Mouse (Mus musculus) hindbrain, embryonic 10.5 days (tissue): ENCODE measurements around the gene Plxnb2. TPM values are rescaled to one million over a fixed set of nuclear protein-coding genes. Genes with fewer than 3 reads are reported as not detected.
A peak's percentile ranks its signal among the peaks of the same experiment; 100 is the strongest.

Experiments used
- DNase-seq: peaks from one replicate; pipeline ENCODE4 v3.0.0-alpha.2; 2017; ENCODE audit warnings: low spot score
- H3K27ac ChIP-seq: fragments of 300-500 bp; sonication (generic); 2 replicates; pipeline ENCODE4 v1.5.1; 2016; ENCODE audit warnings: mild to moderate bottlenecking, moderate library complexity
- H3K27me3 ChIP-seq: fragments of 300-500 bp; sonication (generic); 2 replicates; pipeline ENCODE4 v1.6.1; 2016; ENCODE audit warnings: mild to moderate bottlenecking; ENCODE audit not compliant: poor library complexity, insufficient read depth, severe bottlenecking
- H3K36me3 ChIP-seq: fragments of 300-500 bp; sonication (generic); 2 replicates; pipeline ENCODE4 v1.6.1; 2016; ENCODE audit warnings: mild to moderate bottlenecking, moderate library complexity
- H3K4me1 ChIP-seq: fragments of 300-500 bp; sonication (generic); replicated peaks from 2 replicates; pipeline ENCODE4 v1.6.1; 2016; ENCODE audit warnings: mild to moderate bottlenecking
- H3K4me3 ChIP-seq: fragments of 300-500 bp; sonication (generic); 2 replicates; pipeline ENCODE4 v1.5.1; 2016; ENCODE audit warnings: mild to moderate bottlenecking, moderate library complexity
- H3K9me3 ChIP-seq: fragments of 300-500 bp; sonication (generic); 2 replicates; pipeline ENCODE4 v1.6.1; 2016; ENCODE audit warnings: mild to moderate bottlenecking, moderate library complexity
- WGBS: fragments of 180-500 bp; shearing (Covaris S2); methylation state at CpG from one replicate; pipeline ENCODE4 v1.1.7; 2016; 5-methylcytosine and 5-hydroxymethylcytosine counted together
- polyA plus RNA-seq: library from polyadenylated mRNA; unstranded; fragments of >200 nt; fragmentation: Nextera tagmentation; extraction: Ambion mirVana; gene quantifications from 2 replicates; pipeline ENCODE4 v1.2.1, GENCODE M21; 2016

Plxnb2 gene
- polyA plus RNA-seq, 1 experiment from 2014 or later = 155 TPM

DNA sequence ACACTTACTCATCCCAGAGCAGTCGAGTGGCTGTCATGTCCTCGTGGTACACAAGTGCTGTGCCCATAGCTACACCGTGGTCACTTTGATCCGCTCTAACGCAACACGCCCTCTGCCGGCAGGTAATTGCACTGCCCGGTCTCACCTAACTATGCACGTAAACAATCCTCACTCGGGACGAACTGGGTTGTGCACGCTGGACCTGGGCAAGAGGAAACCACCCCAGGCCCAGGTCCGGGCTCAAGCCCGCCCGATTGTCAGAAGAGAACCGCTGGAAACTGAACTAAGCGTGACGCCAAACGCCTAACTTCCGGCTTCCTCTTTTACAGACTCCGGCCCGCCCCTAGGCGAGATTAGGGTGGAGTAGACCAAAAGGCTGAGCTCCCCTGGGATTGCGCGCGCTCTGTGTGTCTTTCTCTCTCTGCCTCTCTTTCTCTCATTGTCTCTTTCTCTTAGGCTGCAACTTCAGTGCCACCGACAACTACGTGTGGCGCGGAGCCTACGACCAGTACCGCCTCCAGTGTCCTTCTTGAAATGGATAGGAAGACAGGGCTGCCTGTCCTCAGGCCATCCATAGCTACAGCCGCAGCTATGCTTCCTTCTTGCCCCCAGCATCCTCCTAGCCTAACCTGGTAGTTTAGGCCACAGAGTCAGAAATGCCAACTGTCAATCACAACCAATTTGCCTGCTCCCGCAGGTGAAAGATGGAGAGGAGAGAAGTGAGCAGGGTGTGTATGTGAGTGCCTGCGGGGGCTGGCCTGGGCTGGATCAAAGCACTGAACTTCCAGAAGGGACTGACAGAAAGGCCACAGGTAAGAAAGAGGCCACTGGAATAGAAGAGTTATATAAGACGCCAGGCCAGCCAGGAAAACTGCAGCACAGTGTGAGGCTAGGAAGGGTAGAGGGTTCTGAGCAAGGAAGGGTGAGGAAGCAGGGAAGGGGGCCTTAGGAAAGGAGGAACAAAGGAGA, 51.9 kb downstream of the Plxnb2 start, which contains the start of gene Hdac10:
Gene Hdac10, minus strand, starts transcription at position 319 of the 969 bp plus-strand sequence.
- H3K9me3 ChIP-seq = no peaks in the 10 kb centered on the region

DNA sequence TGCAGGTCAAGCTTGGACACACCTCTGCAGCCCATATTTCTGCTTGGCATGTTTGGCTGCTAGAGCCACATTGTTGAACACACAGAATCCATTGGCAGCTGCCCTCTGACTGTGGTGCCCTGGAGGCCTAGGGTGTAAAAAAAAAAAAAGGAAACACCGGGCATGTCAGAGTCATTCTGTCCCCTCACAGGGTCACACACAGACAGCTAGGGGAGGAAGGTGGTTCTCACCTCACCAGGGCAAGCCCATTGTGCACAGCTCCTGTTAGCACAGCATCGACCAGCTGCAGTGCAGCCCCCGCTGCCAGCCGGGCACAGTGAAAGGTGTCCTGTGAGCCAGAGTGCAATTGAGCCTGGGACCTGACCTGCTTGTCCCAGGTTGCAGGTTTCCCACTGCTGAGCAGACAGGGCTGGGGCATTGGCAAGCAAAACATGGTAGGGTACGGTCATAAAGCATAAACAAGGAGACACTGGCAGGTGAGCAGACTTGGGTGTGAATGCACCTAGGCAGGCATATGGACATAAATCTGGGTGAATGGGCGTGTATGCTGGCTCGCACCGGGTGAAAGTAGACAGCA, 53.1 kb downstream of the Plxnb2 start:
- DNase-seq = no peak
- 93% methylated on average over 8 of the region's 8 CpGs for WGBS
- H3K27me3 ChIP-seq = no peaks in the 10 kb centered on the region
- no peaks in the 10 kb centered on the region for H3K9me3 ChIP-seq
- peaks cover 37% of the 10 kb centered on the region for H3K4me1 ChIP-seq
- H3K4me3 ChIP-seq = peak overlapping the region; percentile 69
- peaks cover 37% of the 10 kb centered on the region for H3K36me3 ChIP-seq
- H3K27ac ChIP-seq = peak overlapping the region; percentile 92

More for the DNA sequence above, 51.9 kb downstream of the Plxnb2 start, which contains the start of gene Hdac10:
- Histone ChIP-seq H3K4me3 (peak within 1 kb of the TSS; percentile 69), H3K36me3 (peaks cover 47% of the 10 kb centered on the region), H3K27me3 (no peaks in the 10 kb centered on the region), H3K27ac (peak within 1 kb of the TSS; percentile 92), H3K4me1 (peaks cover 26% of the 10 kb centered on the region)
- 3% methylated on average over 36 of the region's 36 CpGs for WGBS
- DNase-seq = peak; percentile 86

DNA sequence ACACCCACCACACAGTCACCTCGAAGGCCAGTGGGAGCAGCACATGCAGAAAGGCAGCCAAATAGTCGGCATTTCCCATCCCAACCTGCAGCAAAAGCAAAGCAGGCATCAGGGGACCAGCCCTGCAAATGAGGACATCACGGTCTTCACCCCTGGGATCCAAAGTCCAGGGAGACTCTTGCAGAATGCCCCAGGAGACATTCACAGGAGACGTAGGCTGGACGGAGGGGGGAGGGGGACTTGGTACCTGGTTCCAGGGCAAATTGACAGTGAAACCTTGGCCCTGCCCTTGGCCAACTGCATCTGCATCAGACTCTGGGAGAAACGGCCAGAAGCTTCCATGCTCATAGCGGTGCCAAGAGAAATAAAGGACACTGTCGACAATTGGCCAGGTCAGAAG, 54.0 kb downstream of the Plxnb2 start:
- 91% methylated on average over 8 of the region's 8 CpGs for WGBS
- peaks cover 29% of the 10 kb centered on the region for H3K36me3 ChIP-seq
- H3K4me1 ChIP-seq = peaks cover 45% of the 10 kb centered on the region
- H3K27me3 ChIP-seq = no peaks in the 10 kb centered on the region
- no peaks in the 10 kb centered on the region for H3K9me3 ChIP-seq
- H3K4me3 ChIP-seq = no peak overlapping the region
- no peak overlapping the region for H3K27ac ChIP-seq
- no peak for DNase-seq

DNA sequence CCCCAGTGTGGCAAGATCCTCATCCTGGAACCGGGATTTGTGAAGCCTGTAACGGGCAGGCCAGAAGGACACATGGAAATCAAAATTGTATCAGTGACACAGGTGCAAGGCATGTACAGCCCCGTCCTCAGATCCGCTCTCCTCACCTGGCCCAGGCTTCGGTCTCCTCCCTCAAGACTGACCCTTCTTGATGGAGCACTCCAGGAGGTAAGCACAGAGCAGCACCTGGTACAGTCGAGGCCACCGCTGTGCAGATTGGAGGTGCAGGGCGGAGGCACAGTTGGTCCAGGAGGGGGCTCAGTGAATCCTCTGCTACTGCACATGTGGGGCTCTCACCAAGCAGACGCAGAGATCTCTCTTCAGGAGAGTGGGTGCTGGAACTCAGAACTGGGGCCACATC, 55.2 kb downstream of the Plxnb2 start:
- no peak for DNase-seq
- no peak overlapping the region for H3K4me3 ChIP-seq
- no peak overlapping the region for H3K27ac ChIP-seq
- H3K27me3 ChIP-seq = no peaks in the 10 kb centered on the region
- H3K36me3 ChIP-seq = peaks cover 22% of the 10 kb centered on the region
- H3K9me3 ChIP-seq = no peaks in the 10 kb centered on the region
- H3K4me1 ChIP-seq = peaks cover 58% of the 10 kb centered on the region
- whole genome bisulfite sequencing = 90% methylated on average over 9 of the region's 9 CpGs

DNA sequence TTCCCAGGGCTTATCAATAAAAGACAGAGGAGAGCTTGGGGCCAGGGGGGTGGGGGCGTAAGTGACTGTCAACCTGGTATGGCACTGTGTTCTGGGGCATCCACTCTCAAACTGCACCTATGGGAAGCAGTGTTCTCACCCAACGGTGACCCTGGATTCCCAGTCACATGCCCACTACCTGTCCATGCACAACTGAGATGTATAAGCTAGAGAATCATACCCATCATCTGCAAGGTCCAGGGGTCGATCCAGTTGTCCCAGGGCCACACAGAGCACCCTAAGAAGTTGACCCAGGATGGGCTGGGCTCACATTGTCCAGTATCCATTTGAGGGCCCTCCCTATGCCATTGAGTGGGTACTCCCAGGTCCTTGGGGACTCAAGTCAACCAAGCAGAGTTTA, 56.3 kb downstream of the Plxnb2 start:
- no peaks in the 10 kb centered on the region for H3K27me3 ChIP-seq
- H3K4me3 ChIP-seq = peak overlapping the region; percentile 93; the same call in 1 of the 2 replicates
- H3K4me1 ChIP-seq = peaks cover 67% of the 10 kb centered on the region
- H3K27ac ChIP-seq = no peak overlapping the region
- DNase-seq = no peak
- H3K36me3 ChIP-seq = peaks cover 24% of the 10 kb centered on the region
- 91% methylated on average over 3 of the region's 3 CpGs for WGBS
- H3K9me3 ChIP-seq = no peaks in the 10 kb centered on the region

DNA sequence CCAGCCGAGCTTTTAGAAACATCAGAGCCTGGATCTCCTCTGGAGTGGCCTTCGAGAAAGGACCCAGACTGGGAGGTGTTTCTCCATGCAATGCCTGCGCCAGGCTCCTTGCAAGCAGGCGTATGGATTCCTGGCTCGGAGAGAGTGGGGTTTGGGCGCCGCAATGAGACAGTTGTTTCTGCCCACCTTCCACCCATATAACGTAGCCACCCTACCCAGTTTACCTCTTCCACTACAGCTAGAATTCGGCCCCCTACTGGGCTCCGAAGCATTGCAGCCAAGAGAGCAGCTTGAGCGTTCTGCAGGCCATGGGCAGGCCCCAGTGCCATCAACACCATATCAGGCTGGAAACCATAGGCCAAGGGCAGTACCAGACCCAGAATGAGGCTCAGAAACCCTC, 57.0 kb downstream of the Plxnb2 start:
- Histone ChIP-seq H3K4me1 (peaks cover 62% of the 10 kb centered on the region), H3K9me3 (no peaks in the 10 kb centered on the region), H3K36me3 (peaks cover 31% of the 10 kb centered on the region), H3K27me3 (no peaks in the 10 kb centered on the region), H3K4me3 (peak overlapping the region; percentile 93), H3K27ac (peak overlapping the region; percentile 89)
- peak; percentile 52 for DNase-seq
- WGBS = 41% methylated on average over 11 of the region's 11 CpGs

DNA sequence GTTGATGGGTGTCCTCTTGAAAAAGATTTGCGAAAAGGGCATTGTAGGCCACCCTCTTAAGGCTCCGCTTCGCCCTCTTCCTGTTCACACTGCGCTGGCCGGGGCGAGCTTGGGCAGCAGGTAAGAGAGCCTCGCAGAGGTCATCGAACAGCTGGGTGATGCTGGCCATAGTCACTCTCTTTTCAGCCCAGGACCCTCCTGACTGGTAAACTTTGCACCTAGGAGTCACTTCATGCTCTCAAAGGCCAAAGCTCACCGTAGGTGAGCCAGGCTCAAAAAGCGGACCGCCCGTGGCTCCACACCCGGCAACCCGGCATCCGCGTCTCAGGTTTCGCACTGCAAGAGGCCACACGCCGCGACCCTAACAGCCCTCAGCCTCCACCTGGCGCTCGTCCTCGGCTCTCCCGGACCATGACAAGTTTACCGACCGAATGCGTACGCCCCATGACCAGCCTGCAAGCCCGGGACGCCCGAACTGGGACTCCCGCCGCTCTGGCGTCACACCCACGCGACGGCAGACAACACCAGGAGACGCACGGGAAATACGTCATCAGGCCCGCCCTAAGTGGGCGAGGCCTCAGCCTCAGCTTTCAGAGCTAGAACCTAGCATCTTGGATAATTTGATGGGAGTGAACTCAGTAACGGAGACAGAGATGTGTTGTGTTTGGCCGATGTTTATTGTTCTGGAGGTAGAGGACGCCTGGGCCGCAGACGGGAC, 57.8 kb downstream of the Plxnb2 start, which contains the start of gene Tubgcp6:
Gene Tubgcp6, minus strand, starts transcription at position 464 of the 718 bp plus-strand sequence.
- under 1% methylated on average over 47 of the region's 47 CpGs for WGBS

DNA sequence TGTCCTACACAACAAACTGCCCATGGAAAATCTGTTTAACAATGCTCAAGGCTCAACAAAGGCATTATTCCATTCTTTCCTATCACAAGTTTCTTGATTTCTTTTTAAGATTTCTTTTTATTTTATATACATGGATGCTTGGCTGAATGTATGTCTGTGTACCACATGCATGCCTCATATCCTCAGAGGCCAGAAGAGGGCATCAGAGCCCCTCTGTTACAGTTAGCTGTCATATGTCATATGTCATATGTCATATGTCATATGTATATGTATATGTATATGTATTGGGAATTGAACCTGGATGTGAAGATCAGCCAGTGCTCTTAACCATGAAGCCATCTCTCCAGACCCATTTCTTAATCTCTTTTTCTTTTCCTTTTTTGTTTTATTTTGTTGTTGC, 62.6 kb downstream of the Plxnb2 start:
- Histone ChIP-seq H3K4me1 (peaks cover 36% of the 10 kb centered on the region), H3K27me3 (no peaks in the 10 kb centered on the region), H3K27ac (no peak overlapping the region), H3K4me3 (no peak overlapping the region), H3K9me3 (no peaks in the 10 kb centered on the region), H3K36me3 (peaks cover 76% of the 10 kb centered on the region)
- DNase-seq = no peak

More for the DNA sequence above, 57.8 kb downstream of the Plxnb2 start, which contains the start of gene Tubgcp6:
- DNase-seq = peak; percentile 94
- H3K4me1 ChIP-seq = peaks cover 55% of the 10 kb centered on the region
- H3K9me3 ChIP-seq = no peaks in the 10 kb centered on the region
- no peaks in the 10 kb centered on the region for H3K27me3 ChIP-seq
- peak within 1 kb of the TSS; percentile 89 for H3K27ac ChIP-seq
- H3K4me3 ChIP-seq = peak within 1 kb of the TSS; percentile 93
- peaks cover 39% of the 10 kb centered on the region for H3K36me3 ChIP-seq

DNA sequence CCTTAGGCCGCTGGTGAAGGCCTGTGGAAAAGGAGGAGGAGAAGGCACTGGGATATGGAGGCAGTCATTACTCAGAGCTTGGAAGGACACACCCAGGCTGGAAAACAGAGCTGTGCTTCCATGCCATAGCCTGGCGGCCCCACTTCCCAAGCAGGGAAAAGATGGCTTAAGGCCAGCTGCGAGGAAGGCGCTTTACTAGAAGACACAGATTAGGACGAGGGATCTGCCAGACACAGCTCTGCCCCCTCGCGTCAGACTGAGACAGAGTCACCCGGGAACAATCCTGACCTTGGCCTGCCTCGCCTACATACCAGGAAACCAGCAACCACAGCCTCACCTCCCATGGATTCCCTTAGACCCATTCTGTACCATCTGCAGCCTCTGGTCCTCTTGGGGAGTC, 70.4 kb downstream of the Plxnb2 start:
- Histone ChIP-seq H3K4me3 (no peak overlapping the region), H3K9me3 (no peaks in the 10 kb centered on the region), H3K36me3 (peaks cover 96% of the 10 kb centered on the region), H3K4me1 (no peaks in the 10 kb centered on the region; the same call in 1 of the 2 replicates), H3K27me3 (no peaks in the 10 kb centered on the region), H3K27ac (no peak overlapping the region)
- no peak for DNase-seq
- 83% methylated on average over 9 of the region's 9 CpGs for WGBS

DNA sequence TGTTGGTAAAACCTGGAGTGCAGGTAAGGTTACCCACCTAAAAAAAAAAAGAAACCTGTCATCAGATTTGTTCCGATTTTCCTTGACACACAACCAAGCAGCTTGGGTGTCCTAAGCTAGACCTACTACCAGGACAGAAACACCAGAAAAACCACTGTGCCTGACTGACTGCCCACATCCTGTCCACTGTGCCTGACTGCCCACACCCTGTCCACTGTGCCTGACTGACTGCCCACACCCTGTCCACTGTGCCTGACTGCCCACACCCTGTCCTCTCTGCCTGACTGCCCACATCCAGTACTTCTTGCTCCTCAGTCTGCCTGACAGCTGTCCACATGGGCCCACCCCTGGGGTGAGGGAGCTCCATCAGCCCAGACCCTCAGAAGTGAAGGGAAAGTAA, 73.6 kb downstream of the Plxnb2 start:
- no peaks in the 10 kb centered on the region for H3K27me3 ChIP-seq
- no peak overlapping the region for H3K27ac ChIP-seq
- WGBS = 90% methylated on average over 1 of the region's 1 CpGs
- no peak overlapping the region for H3K4me3 ChIP-seq
- H3K36me3 ChIP-seq = peaks cover 100% of the 10 kb centered on the region
- DNase-seq = no peak
- H3K4me1 ChIP-seq = peaks cover 14% of the 10 kb centered on the region
- H3K9me3 ChIP-seq = no peaks in the 10 kb centered on the region

DNA sequence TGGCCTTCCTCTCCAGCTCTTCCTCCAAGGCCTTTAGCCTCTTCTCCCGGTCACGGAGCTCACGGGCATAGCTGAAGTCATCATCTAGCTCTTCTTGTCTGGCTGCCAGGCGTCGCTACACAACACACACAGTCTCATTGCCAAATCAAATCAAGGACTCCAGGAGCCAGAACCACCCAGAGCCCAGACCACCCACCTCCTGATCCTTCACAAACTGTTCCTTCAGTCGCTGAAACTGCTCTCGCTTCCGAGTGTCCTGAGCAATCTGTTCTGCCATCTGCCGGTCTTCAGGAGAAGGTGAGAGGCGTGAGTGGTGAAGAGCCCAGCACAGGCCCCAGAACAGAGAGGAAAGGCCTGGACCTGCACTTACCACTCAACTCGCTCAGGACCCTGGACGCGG, 74.5 kb downstream of the Plxnb2 start:
- peaks cover 100% of the 10 kb centered on the region for H3K36me3 ChIP-seq
- no peak overlapping the region for H3K4me3 ChIP-seq
- no peaks in the 10 kb centered on the region for H3K27me3 ChIP-seq
- peaks cover 19% of the 10 kb centered on the region for H3K4me1 ChIP-seq
- 90% methylated on average over 13 of the region's 13 CpGs for WGBS
- no peak overlapping the region for H3K27ac ChIP-seq
- DNase-seq = no peak
- no peaks in the 10 kb centered on the region for H3K9me3 ChIP-seq
